Mouse (Mus musculus) MEL (cell line): ENCODE results near the gene Syk. TPM values are rescaled to one million over a fixed set of nuclear protein-coding genes. Genes with fewer than 3 reads are reported as not detected.

ENCODE experiments used
- DNase-seq: peaks from one replicate; pipeline ENCODE4 v3.0.0; 2011; ENCODE audit warnings: low read depth, low spot score
- H3K27ac ChIP-seq: 2 replicates; pipeline ENCODE4 v1.5.1; 2012; ENCODE audit warnings: low read depth, mild to moderate bottlenecking, control low read depth, low read length, moderate library complexity; ENCODE audit not compliant: control insufficient read depth
- H3K27me3 ChIP-seq, 2 experiments: fragments of 150-350 bp in 1 of 2; sonication (generic) in 1 of 2; 2 replicates each; pipeline ENCODE4 v1.6.1; 2012; ENCODE audit warnings: low read length in 2 of 2, mild to moderate bottlenecking in 2 of 2, improper control_type of control experiment in 1 of 2, moderate library complexity in 1 of 2; ENCODE audit not compliant: insufficient read depth in 2 of 2, control insufficient read depth in 1 of 2
- H3K36me3 ChIP-seq, 2 experiments: 2 replicates each; pipeline ENCODE4 v1.6.1; 2012 to 2014; ENCODE audit warnings: low read length in 2 of 2, improper control_type of control experiment in 1 of 2, inconsistent platforms in 1 of 2, mild to moderate bottlenecking in 1 of 2; ENCODE audit not compliant: insufficient read depth in 2 of 2, control insufficient read depth in 1 of 2
- H3K4me1 ChIP-seq, 2 experiments: fragments of 150-350 bp in 1 of 2; sonication (generic) in 1 of 2; 2 replicates each; pipeline ENCODE4 v1.6.1; 2012; ENCODE audit warnings: low read length in 2 of 2, improper control_type of control experiment in 1 of 2, mild to moderate bottlenecking in 1 of 2; ENCODE audit not compliant: insufficient read depth in 2 of 2, control insufficient read depth in 1 of 2
- H3K4me3 ChIP-seq, 2 experiments: fragments of 150-350 bp in 1 of 2; sonication (generic) in 1 of 2; 2 replicates each; pipeline ENCODE4 v1.5.1; 2012; ENCODE audit warnings: low read depth in 2 of 2, low read length in 2 of 2, mild to moderate bottlenecking in 2 of 2, moderate library complexity in 2 of 2, control low read depth in 1 of 2, improper control_type of control experiment in 1 of 2; ENCODE audit not compliant: control insufficient read depth in 1 of 2, insufficient read depth in 1 of 2
- H3K79me2 ChIP-seq: 2 replicates; pipeline ENCODE4 v1.6.1; 2012; ENCODE audit warnings: mild to moderate bottlenecking, low read length, moderate library complexity; ENCODE audit not compliant: control insufficient read depth, poor library complexity, insufficient read depth
- H3K9ac ChIP-seq: 2 replicates; pipeline ENCODE4 v1.6.1; 2012; ENCODE audit warnings: low read depth, mild to moderate bottlenecking, control low read depth, low read length, moderate library complexity; ENCODE audit not compliant: control insufficient read depth, poor library complexity, severe bottlenecking
- H3K9me3 ChIP-seq: fragments of 150-350 bp; sonication (generic); replicated peaks from 2 replicates; pipeline ENCODE4 v1.6.1; 2012; ENCODE audit warnings: mild to moderate bottlenecking, low read length, improper control_type of control experiment, moderate library complexity; ENCODE audit not compliant: insufficient read depth
- BHLHE40 ChIP-seq: IDR thresholded peaks from 2 replicates; pipeline ENCODE4 v1.6.1; 2012; ENCODE audit warnings: low read depth, mild to moderate bottlenecking, inconsistent platforms, low read length, improper control_type of control experiment, borderline replicate concordance
- CHD1 ChIP-seq: IDR thresholded peaks from 2 replicates; pipeline ENCODE4 v1.6.1; 2012; ENCODE audit warnings: low read depth, mild to moderate bottlenecking, inconsistent platforms, low read length, improper control_type of control experiment
- CHD2 ChIP-seq: IDR thresholded peaks from 2 replicates; pipeline ENCODE4 v1.6.1; 2011; ENCODE audit warnings: low read length, improper control_type of control experiment
- CTCF ChIP-seq, 3 experiments: IDR thresholded peaks in 2 of 3; conservative IDR thresholded peaks in 1 of 3; 2 replicates each; pipeline ENCODE4 v1.5.1; 2011 to 2012; ENCODE audit warnings: low read length in 3 of 3, low read depth in 2 of 3, mild to moderate bottlenecking in 2 of 3, improper control_type of control experiment in 1 of 3, inconsistent platforms in 1 of 3, mixed read lengths in 1 of 3, moderate library complexity in 1 of 3; ENCODE audit not compliant: control insufficient read depth in 1 of 3, insufficient read depth in 1 of 3, poor library complexity in 1 of 3, severe bottlenecking in 1 of 3
- E2F4 ChIP-seq: IDR thresholded peaks from 2 replicates; pipeline ENCODE4 v1.6.1; 2011; ENCODE audit warnings: low read depth, low read length, improper control_type of control experiment, borderline replicate concordance
- ELF1 ChIP-seq: IDR thresholded peaks from 2 replicates; pipeline ENCODE4 v1.6.1; 2014; ENCODE audit warnings: low read depth, mild to moderate bottlenecking, inconsistent platforms, low read length, improper control_type of control experiment, moderate library complexity
- GABPA ChIP-seq: IDR thresholded peaks from 2 replicates; pipeline ENCODE4 v1.6.1; 2012; ENCODE audit warnings: low read depth, mild to moderate bottlenecking, inconsistent platforms, low read length, improper control_type of control experiment, moderate library complexity
- GATA1 ChIP-seq: IDR thresholded peaks from 2 replicates; pipeline ENCODE4 v1.6.1; 2011; ENCODE audit warnings: low read depth, low read length, improper control_type of control experiment
- HCFC1 ChIP-seq: IDR thresholded peaks from 2 replicates; pipeline ENCODE4 v1.6.1; 2012; ENCODE audit warnings: low read depth, mild to moderate bottlenecking, inconsistent platforms, low read length, improper control_type of control experiment, moderate library complexity
- JUND ChIP-seq: IDR thresholded peaks from 2 replicates; pipeline ENCODE4 v1.6.1; 2011; ENCODE audit warnings: low read depth, mild to moderate bottlenecking, improper control_type of control experiment, low read length
- MAFK ChIP-seq: IDR thresholded peaks from 2 replicates; pipeline ENCODE4 v1.6.1; 2011; ENCODE audit warnings: low read depth, mild to moderate bottlenecking, low read length, improper control_type of control experiment, borderline replicate concordance
- MAZ ChIP-seq: IDR thresholded peaks from 2 replicates; pipeline ENCODE4 v1.6.1; 2012; ENCODE audit warnings: low read depth, mild to moderate bottlenecking, inconsistent platforms, low read length, improper control_type of control experiment
- MXI1 ChIP-seq: IDR thresholded peaks from 2 replicates; pipeline ENCODE4 v1.6.1; 2011; ENCODE audit warnings: mild to moderate bottlenecking, low read depth, low read length, improper control_type of control experiment
- NRF1 ChIP-seq: IDR thresholded peaks from 2 replicates; pipeline ENCODE4 v1.6.1; 2014; ENCODE audit warnings: low read depth, mild to moderate bottlenecking, inconsistent platforms, low read length, improper control_type of control experiment, moderate library complexity; ENCODE audit not compliant: poor library complexity, insufficient read depth, severe bottlenecking
- POLR2A ChIP-seq, 2 experiments: IDR thresholded peaks; 2 replicates each; pipeline ENCODE4 v1.6.1; 2011 to 2012; ENCODE audit warnings: low read length in 2 of 2, mild to moderate bottlenecking in 2 of 2, control low read depth in 1 of 2, improper control_type of control experiment in 1 of 2, low read depth in 1 of 2, moderate library complexity in 1 of 2; ENCODE audit not compliant: control insufficient read depth in 1 of 2, insufficient read depth in 1 of 2, poor library complexity in 1 of 2
- POLR2AphosphoS2 ChIP-seq: IDR thresholded peaks from 2 replicates; pipeline ENCODE4 v1.6.1; 2011; ENCODE audit warnings: low read length, improper control_type of control experiment
- RAD21 ChIP-seq: IDR thresholded peaks from 2 replicates; pipeline ENCODE4 v1.6.1; 2011; ENCODE audit warnings: mild to moderate bottlenecking, low read depth, low read length, improper control_type of control experiment
- SMC3 ChIP-seq: IDR thresholded peaks from 2 replicates; pipeline ENCODE4 v1.6.1; 2011; ENCODE audit warnings: low read depth, low read length, improper control_type of control experiment
- TAL1 ChIP-seq: IDR thresholded peaks from 2 replicates; pipeline ENCODE4 v1.6.1; 2012; ENCODE audit warnings: mild to moderate bottlenecking, inconsistent platforms, low read length, moderate library complexity, mixed read lengths
- TCF12 ChIP-seq: IDR thresholded peaks from 2 replicates; pipeline ENCODE4 v1.6.1; 2014; ENCODE audit warnings: low read depth, mild to moderate bottlenecking, inconsistent platforms, low read length, improper control_type of control experiment, moderate library complexity
- UBTF ChIP-seq: IDR thresholded peaks from 2 replicates; pipeline ENCODE4 v1.6.1; 2012; ENCODE audit warnings: low read depth, mild to moderate bottlenecking, inconsistent platforms, low read length, improper control_type of control experiment, moderate library complexity, borderline replicate concordance; ENCODE audit not compliant: insufficient read depth
- ZC3H11A ChIP-seq: IDR thresholded peaks from 2 replicates; pipeline ENCODE4 v1.6.1; 2012; ENCODE audit warnings: low read depth, mild to moderate bottlenecking, inconsistent platforms, low read length, improper control_type of control experiment
- ZKSCAN1 ChIP-seq: IDR thresholded peaks from 2 replicates; pipeline ENCODE4 v1.6.1; 2012; ENCODE audit warnings: low read depth, mild to moderate bottlenecking, inconsistent platforms, low read length, improper control_type of control experiment, moderate library complexity
- polyA plus RNA-seq, 2 experiments: library from polyadenylated mRNA; stranded (reverse) in 1 of 2; unstranded in 1 of 2; fragments of >175 nt in 1 of 2; fragments of >200 nt in 1 of 2; gene quantifications; 2 replicates each; pipeline versions ENCODE4 v1.2.1 to v1.2.4; 2012; ENCODE audit warnings: low replicate concordance in 2 of 2, low read depth in 1 of 2; ENCODE audit not compliant: insufficient read length in 2 of 2, insufficient read depth in 1 of 2, missing spikeins in 1 of 2
- total RNA-seq: library from RNA; depleted of rRNA; stranded (reverse); fragments of 300-350 nt; gene quantifications from 2 replicates; pipeline ENCODE4 v1.2.3, GENCODE M21; 2012

The Syk gene
- total and polyA plus RNA-seq, 3 experiments: 14.4 to 23.8 TPM; not detected in 1

- H3K9me3 ChIP-seq: no peaks in the 10 kb centered on the region
- TF ChIP-seq BHLHE40 (no peak), CTCF (IDR thresholded peaks at IDR 0.05 in 2 of 3, conservative IDR thresholded peaks at IDR 0.05 in 1 of 3; ENCODE audit: control insufficient read depth in 1 of 3, insufficient read depth in 1 of 3, low read depth in 2 of 3, low read length in 3 of 3, poor library complexity in 1 of 3, severe bottlenecking in 1 of 3) (peak; percentile 42 to 56 (median 52)), SMC3 (peak; percentile 50), MAFK (no peak), MAZ (no peak), TAL1 (no peak), POLR2A (IDR thresholded peaks at IDR 0.05; ENCODE audit: control insufficient read depth in 1 of 2, insufficient read depth in 1 of 2, low read depth in 1 of 2, low read length in 2 of 2, poor library complexity in 1 of 2) (no peak), CHD2 (no peak), ZC3H11A (no peak), JUND (no peak), UBTF (no peak), NRF1 (no peak), GABPA (no peak), RAD21 (peak; percentile 15), GATA1 (no peak)
- TF ChIP-seq, all 39 proteins: peak for 3
- H3K4me1 ChIP-seq: no peaks in the 10 kb centered on the region
- H3K79me2 ChIP-seq: no peaks in the 10 kb centered on the region
- H3K4me3 ChIP-seq: no peak overlapping the region
- H3K27ac ChIP-seq: no peak overlapping the region
- no peaks in the 10 kb centered on the region for H3K36me3 ChIP-seq
- H3K9ac ChIP-seq: no peak overlapping the region
- peak; percentile 15 for DNase-seq
- H3K27me3 ChIP-seq: no peaks in the 10 kb centered on the region
These were observed 44.3 kb upstream of the Syk start for GRCm38 (mm10) chr13:52538588-52539116.

DNA sequence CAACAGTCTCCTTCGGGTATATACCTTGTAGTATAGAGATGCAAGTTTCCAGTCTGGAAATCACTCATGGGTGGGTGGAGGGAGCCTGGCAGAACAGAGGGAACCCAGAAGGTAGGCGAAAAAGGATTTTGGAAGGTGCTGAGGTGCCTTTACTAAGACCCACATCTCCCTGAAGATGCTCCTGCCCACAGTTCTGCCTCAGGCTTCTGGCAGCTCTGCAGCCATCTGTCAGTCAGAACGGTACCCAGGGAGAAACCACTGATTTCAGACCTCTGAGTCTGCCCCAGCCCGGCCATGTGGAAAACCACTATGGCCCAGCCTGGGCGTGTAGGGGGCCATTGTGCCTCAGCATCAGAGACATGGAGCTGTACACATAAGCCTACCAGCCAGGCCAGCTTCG lies 43.5 kb upstream of the Syk start:
- Histone ChIP-seq H3K36me3 (no peaks in the 10 kb centered on the region), H3K9me3 (no peaks in the 10 kb centered on the region), H3K4me3 (no peak overlapping the region)
- no peak for TF ChIP-seq POLR2AphosphoS2
- TF ChIP-seq ELF1: no peak
- no peak for TF ChIP-seq BHLHE40
- TF ChIP-seq TAL1: no peak
- no peak for TF ChIP-seq RAD21
- TF ChIP-seq MXI1: no peak
- no peak for TF ChIP-seq HCFC1
- TF ChIP-seq ZKSCAN1: no peak
- TF ChIP-seq TCF12: no peak
- no peak for TF ChIP-seq CHD1
- TF ChIP-seq CHD2: no peak
- no peak for TF ChIP-seq GABPA
- no peak for TF ChIP-seq JUND
- TF ChIP-seq UBTF: no peak
- TF ChIP-seq POLR2A (IDR thresholded peaks at IDR 0.05; ENCODE audit: control insufficient read depth in 1 of 2, insufficient read depth in 1 of 2, low read depth in 1 of 2, low read length in 2 of 2, poor library complexity in 1 of 2): no peak
- no peak for TF ChIP-seq E2F4
- TF ChIP-seq, all 39 proteins: peak for 0
- DNase-seq: no peak
- Histone ChIP-seq H3K4me1 (no peaks in the 10 kb centered on the region), H3K9ac (no peak overlapping the region), H3K79me2 (no peaks in the 10 kb centered on the region), H3K27me3 (no peaks in the 10 kb centered on the region), H3K27ac (no peak overlapping the region)
